Mouse (Mus musculus) ES-Bruce4 (cell line): ENCODE results near the gene Mst1.

ENCODE experiments used
- CTCF ChIP-seq: IDR thresholded peaks from one replicate; pipeline ENCODE4 v1.8.1; 2011; ENCODE audit warnings: low read depth, low read length
- POLR2A ChIP-seq: IDR thresholded peaks from one replicate; pipeline ENCODE4 v1.8.1; 2011; ENCODE audit warnings: low read length; ENCODE audit not compliant: insufficient read depth

DNA sequence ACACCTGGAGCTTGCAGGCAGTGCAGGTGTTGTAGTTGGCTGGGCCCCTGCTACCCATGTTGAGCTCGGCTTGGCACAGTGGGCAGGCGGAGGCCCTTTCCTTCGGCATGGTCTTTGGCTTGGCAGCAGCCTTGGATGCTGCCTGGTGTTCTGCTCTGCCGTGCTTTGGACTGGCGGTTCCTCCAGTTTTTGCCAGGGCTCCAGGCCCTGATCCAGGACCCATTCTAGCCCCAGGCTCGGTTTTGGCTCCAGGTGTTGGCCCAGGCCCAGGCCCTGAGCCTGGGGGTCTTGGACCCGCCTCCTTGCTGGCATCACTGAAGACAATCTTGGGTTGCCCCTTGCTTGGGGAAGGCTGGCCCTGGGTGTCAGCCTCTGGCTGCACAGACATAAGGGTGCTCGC lies 45.5 kb downstream of the Mst1 start:
- TF ChIP-seq CTCF: no peak
- TF ChIP-seq POLR2A: no peak
